Mouse (Mus musculus): ENCODE measurements around the gene Tbc1d5. TPM values are rescaled to one million over a fixed set of nuclear protein-coding genes. Genes with fewer than 3 reads are reported as not detected.

Gene Tbc1d5
- total and polyA plus RNA-seq, 3 experiments, result 6.6 to 13.9 (median 7.7) TPM

DNA sequence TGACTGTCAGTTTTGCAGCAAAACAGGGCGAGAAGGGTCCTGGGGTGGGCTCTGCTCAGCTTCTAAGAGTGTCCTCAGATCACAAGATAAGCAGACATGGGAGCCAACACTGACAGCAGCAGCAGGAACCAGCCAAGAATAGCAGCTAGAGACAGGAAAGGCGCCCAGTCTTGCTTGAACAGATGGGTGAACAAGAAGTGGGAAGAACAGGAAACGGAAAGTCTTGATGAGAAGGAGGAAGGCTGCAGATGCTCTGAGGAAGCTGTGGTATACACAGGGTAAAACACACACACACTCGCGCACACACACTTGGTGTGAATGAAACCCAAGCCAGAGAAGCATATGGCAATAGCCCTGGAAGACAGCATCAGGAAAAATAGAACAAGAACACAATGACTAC lies 415.7 kb downstream of the Tbc1d5 start:
- H3K9me3 ChIP-seq (replicated peaks; ENCODE audit: low read length), result no peaks in the 10 kb centered on the region
- H3K4me3 ChIP-seq (replicated peaks in 1 of 3; ENCODE audit: low read depth in 2 of 3, low read length in 2 of 3, poor library complexity in 1 of 3), result no peak overlapping the region
- H3K36me3 ChIP-seq (replicated peaks in 1 of 2; ENCODE audit: control insufficient read depth in 1 of 2, insufficient read depth in 1 of 2, low read length in 1 of 2), result peaks cover 0 to 11% of the 10 kb centered on the region in 2 experiments
- dilution Hi-C loops (cut with MboI; ENCODE audit: extremely low pct_ligation_motif_present, extremely low pct_unique_long_range_greater_than_20kb, low sequenced_read_pairs) (no loop called here), in situ Hi-C loops (cut with MboI; ENCODE audit: low pct_ligation_motif_present, low pct_unique_long_range_greater_than_20kb, low sequenced_read_pairs) (no loop called here)
- H3K27me3 ChIP-seq (replicated peaks), result no peaks in the 10 kb centered on the region
- 0 out of 2 replicates have a peak, but pooled peaks have one; percentile 10 for TF ChIP-seq EP300 (IDR thresholded peaks at IDR 0.05; ENCODE audit: low read length)
- no peak for TF ChIP-seq ZC3H11A (IDR thresholded peaks at IDR 0.05; ENCODE audit: low read depth, low read length)
- peak; percentile 5 for DNase-seq (ENCODE audit: extremely low read depth)
- no peak overlapping the region for H3K4me2 ChIP-seq (ENCODE audit: insufficient read depth, low read depth, poor library complexity, severe bottlenecking)
- H3K4me1 ChIP-seq (ENCODE audit: control insufficient read depth in 1 of 2, insufficient read depth in 2 of 2), result peaks cover 0 to 10% of the 10 kb centered on the region in 2 experiments; a peak in 2 of 4 replicates
- no peak overlapping the region for H3K27ac ChIP-seq (ENCODE audit: insufficient read depth, low read depth)
- H3K9ac ChIP-seq (ENCODE audit: insufficient read depth, low read depth), result no peak overlapping the region
- H3K79me2 ChIP-seq (replicated peaks; ENCODE audit: control insufficient read depth, extremely low read depth, insufficient read depth, poor library complexity, severe bottlenecking), result no peaks in the 10 kb centered on the region

DNA sequence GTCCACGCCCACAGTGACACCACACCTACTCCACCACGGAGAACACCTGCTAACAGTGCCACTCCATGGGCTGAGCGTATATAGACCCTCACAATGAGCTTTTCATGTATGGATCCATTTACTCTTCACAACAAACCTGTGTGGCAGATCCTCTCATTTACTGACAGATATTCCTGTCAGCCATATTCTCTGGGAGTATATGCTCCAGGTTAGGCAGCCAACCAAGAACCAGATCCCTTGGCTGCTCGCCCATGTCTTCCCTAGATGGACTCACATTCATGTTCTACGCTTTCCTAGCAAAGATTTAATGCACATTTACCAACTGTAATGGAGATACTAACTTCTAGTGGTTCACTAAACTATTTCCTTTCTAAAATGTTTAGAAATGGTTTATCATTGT lies 416.9 kb downstream of the Tbc1d5 start:
- H3K4me1 ChIP-seq (ENCODE audit: control insufficient read depth in 1 of 2, insufficient read depth in 2 of 2), result peaks cover 0 to 10% of the 10 kb centered on the region in 2 experiments; a peak in 2 of 4 replicates
- peaks cover 0 to 13% of the 10 kb centered on the region in 2 experiments for H3K36me3 ChIP-seq (replicated peaks in 1 of 2; ENCODE audit: control insufficient read depth in 1 of 2, insufficient read depth in 1 of 2, low read length in 1 of 2)
- no peaks in the 10 kb centered on the region for H3K27me3 ChIP-seq (replicated peaks)
- no peaks in the 10 kb centered on the region for H3K9me3 ChIP-seq (replicated peaks; ENCODE audit: low read length)
- TF ChIP-seq MAZ (IDR thresholded peaks at IDR 0.05; ENCODE audit: low read depth, low read length) (no peak), POLR2AphosphoS2 (IDR thresholded peaks at IDR 0.05; ENCODE audit: low read depth, low read length) (no peak), UBTF (IDR thresholded peaks at IDR 0.05; ENCODE audit: low read depth, low read length) (no peak), TBP (conservative IDR thresholded peaks at IDR 0.05; ENCODE audit: low read depth, low read length) (no peak), KAT2A (IDR thresholded peaks at IDR 0.05; ENCODE audit: insufficient replicate concordance, low read length) (no peak), POLR2A (IDR thresholded peaks at IDR 0.05; ENCODE audit: low read depth, low read length) (no peak), ELF1 (IDR thresholded peaks at IDR 0.05; ENCODE audit: low read depth, low read length) (no peak), ZC3H11A (IDR thresholded peaks at IDR 0.05; ENCODE audit: low read depth, low read length) (no peak), MXI1 (IDR thresholded peaks at IDR 0.05; ENCODE audit: low read depth, low read length) (no peak), JUND (conservative IDR thresholded peaks at IDR 0.05; ENCODE audit: low read depth, low read length) (no peak), USF2 (conservative IDR thresholded peaks at IDR 0.05; ENCODE audit: low read depth, low read length) (no peak), CTCF (conservative IDR thresholded peaks at IDR 0.05 in 1 of 2, IDR thresholded peaks at IDR 0.05 in 1 of 2; ENCODE audit: low read depth in 2 of 2, low read length in 2 of 2) (no peak), USF1 (IDR thresholded peaks at IDR 0.05; ENCODE audit: low read depth, low read length) (no peak), RAD21 (IDR thresholded peaks at IDR 0.05; ENCODE audit: low read depth, low read length) (no peak), EP300 (IDR thresholded peaks at IDR 0.05; ENCODE audit: low read length) (no peak)
- in situ Hi-C loops (cut with MboI; ENCODE audit: low pct_ligation_motif_present, low pct_unique_long_range_greater_than_20kb, low sequenced_read_pairs), result no loop called here
- no peak overlapping the region for H3K27ac ChIP-seq (ENCODE audit: insufficient read depth, low read depth)
- H3K4me3 ChIP-seq (replicated peaks in 1 of 3; ENCODE audit: low read depth in 2 of 3, low read length in 2 of 3, poor library complexity in 1 of 3), result no peak overlapping the region
- DNase-seq (ENCODE audit: extremely low read depth), result no peak
- no peak overlapping the region for H3K9ac ChIP-seq (ENCODE audit: insufficient read depth, low read depth)
- no peak overlapping the region for H3K4me2 ChIP-seq (ENCODE audit: insufficient read depth, low read depth, poor library complexity, severe bottlenecking)
- H3K79me2 ChIP-seq (replicated peaks; ENCODE audit: control insufficient read depth, extremely low read depth, insufficient read depth, poor library complexity, severe bottlenecking), result no peaks in the 10 kb centered on the region
- dilution Hi-C loops (cut with MboI; ENCODE audit: extremely low pct_ligation_motif_present, extremely low pct_unique_long_range_greater_than_20kb, low sequenced_read_pairs), result no loop called here
